Mouse (Mus musculus) intestine, embryonic 14.5 days (tissue): ENCODE results near the gene Mapt. TPM values are rescaled to one million over a fixed set of nuclear protein-coding genes. Genes with fewer than 3 reads are reported as not detected.

ENCODE experiments used
- ATAC-seq: fragments of 200-750 bp; cut with Nextera tagmentation; replicated peaks from 2 replicates; pipeline ENCODE4 v1.8.0; 2017; ENCODE audit warnings: low read depth, moderate number of reproducible peaks, moderate TSS enrichment, moderate library complexity; ENCODE audit not compliant: low FRiP score, low TSS enrichment
- DNase-seq: peaks from one replicate; pipeline ENCODE4 v3.0.0-alpha.2; 2018; ENCODE audit warnings: low spot score
- H3K27ac ChIP-seq: fragments of 300-500 bp; sonication (generic); 2 replicates; pipeline ENCODE4 v1.5.1; 2014; ENCODE audit warnings: low read depth, mild to moderate bottlenecking, control low read depth
- H3K27me3 ChIP-seq: fragments of 300-500 bp; sonication (generic); replicated peaks from 2 replicates; pipeline ENCODE4 v1.6.1; 2014; ENCODE audit warnings: low read length, control low read depth; ENCODE audit not compliant: control insufficient read depth, insufficient read depth
- H3K36me3 ChIP-seq: fragments of 300-500 bp; sonication (generic); 2 replicates; pipeline ENCODE4 v1.6.1; 2014; ENCODE audit warnings: low read length, control low read depth; ENCODE audit not compliant: control insufficient read depth, insufficient read depth
- H3K4me1 ChIP-seq: fragments of 300-500 bp; sonication (generic); replicated peaks from 2 replicates; pipeline ENCODE4 v1.6.1; 2014; ENCODE audit warnings: low read length, control low read depth, mixed read lengths; ENCODE audit not compliant: control insufficient read depth, insufficient read depth
- H3K4me2 ChIP-seq: fragments of 300-500 bp; sonication (generic); 2 replicates; pipeline ENCODE4 v1.6.1; 2014; ENCODE audit warnings: low read length
- H3K4me3 ChIP-seq: fragments of 300-500 bp; sonication (generic); 2 replicates; pipeline ENCODE4 v1.5.1; 2014; ENCODE audit warnings: low read depth, low read length, control low read depth, mixed read lengths
- H3K9ac ChIP-seq: fragments of 300-500 bp; sonication (generic); 2 replicates; pipeline ENCODE4 v1.6.1; 2014; ENCODE audit warnings: mild to moderate bottlenecking, low read length
- H3K9me3 ChIP-seq: fragments of 300-500 bp; sonication (generic); 2 replicates; pipeline ENCODE4 v1.6.1; 2016; ENCODE audit warnings: low read length, control low read depth; ENCODE audit not compliant: control insufficient read depth
- WGBS: fragments of 180-500 bp; shearing (Covaris S2); extraction: QIAGEN DNeasy Blood & Tissue Kit; methylation state at CpG from one replicate; pipeline ENCODE4 v1.1.7; 2014; 5-methylcytosine and 5-hydroxymethylcytosine counted together
- microRNA-seq: library from miRNA; unstranded; fragments of <30 nt; microRNA quantifications from one replicate; pipeline ENCODE4, GENCODE M21; 2016
- polyA plus RNA-seq: library from polyadenylated mRNA; unstranded; fragments of >200 nt; fragmentation: Nextera tagmentation; extraction: Ambion mirVana; gene quantifications from 2 replicates; pipeline ENCODE4 v1.2.1, GENCODE M21; 2014

Mapt gene
- polyA plus RNA-seq, 1 experiment from 2014 or later = 16.8 TPM

DNA sequence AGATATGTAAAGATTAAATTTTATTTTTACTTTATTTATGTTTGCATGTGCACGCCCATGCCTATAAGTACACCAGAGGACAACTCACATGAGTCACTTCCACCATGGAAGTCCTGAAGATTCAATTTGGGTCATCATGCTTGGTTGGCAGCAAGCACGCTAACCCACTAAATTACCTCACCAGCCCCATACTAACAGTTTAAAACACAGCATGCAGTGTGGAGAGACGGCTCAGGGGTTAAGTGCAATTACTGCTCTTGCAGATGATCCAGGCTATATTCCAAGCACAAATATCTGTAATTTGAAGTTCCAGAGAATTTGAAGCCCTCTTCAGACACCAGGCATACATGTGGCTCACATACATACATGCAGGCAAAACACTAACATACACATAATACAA, 145.1 kb downstream of the Mapt start:
- 92% methylated on average over 3 of the region's 3 CpGs for WGBS
- Histone ChIP-seq H3K4me2 (no peak overlapping the region), H3K9me3 (no peaks in the 10 kb centered on the region), H3K27me3 (no peaks in the 10 kb centered on the region), H3K4me3 (no peak overlapping the region), H3K36me3 (peaks cover 37% of the 10 kb centered on the region), H3K9ac (no peak overlapping the region), H3K4me1 (no peaks in the 10 kb centered on the region), H3K27ac (no peak overlapping the region)
- DNase-seq = no peak
- ATAC-seq = no peak

DNA sequence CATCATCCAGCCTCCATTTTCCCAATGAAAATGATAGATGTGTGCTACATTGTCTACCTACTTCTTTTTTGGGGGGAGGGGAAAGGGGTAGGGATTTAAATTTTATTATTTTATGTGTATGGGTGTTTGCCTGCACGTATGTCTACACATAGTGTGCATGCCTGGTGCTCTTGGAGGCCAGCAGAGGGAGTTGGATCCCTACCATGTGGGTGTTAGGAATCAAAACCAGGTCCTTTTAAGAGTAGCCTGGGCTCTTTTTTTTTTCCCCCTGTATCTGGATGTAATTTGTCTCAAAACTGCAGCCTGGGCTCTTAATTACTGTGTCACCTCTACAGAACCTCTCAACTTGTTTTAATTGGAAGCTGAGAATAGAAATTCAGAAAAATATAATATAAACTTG, 148.4 kb downstream of the Mapt start:
- Histone ChIP-seq H3K9ac (no peak overlapping the region), H3K4me3 (no peak overlapping the region), H3K27ac (no peak overlapping the region), H3K9me3 (no peaks in the 10 kb centered on the region), H3K4me2 (no peak overlapping the region), H3K4me1 (no peaks in the 10 kb centered on the region), H3K36me3 (peaks cover 15% of the 10 kb centered on the region), H3K27me3 (no peaks in the 10 kb centered on the region)
- no peak for ATAC-seq
- 85% methylated on average over 1 of the region's 1 CpGs for WGBS
- no peak for DNase-seq

Small RNA genes within 50 kb of the gene (microRNA-seq; reads per million reads assigned to microRNA genes)
- not detected for gene Gm47310

Other genes with a start within 250 kb of the Mapt start
- 0.12 and 0.26 TPM in 2 replicates for gene Crhr1, start 98.5 kb upstream of the Mapt start, polyA plus RNA-seq
- not detected in 2 replicates for gene Sppl2c, start 45.1 kb upstream of the Mapt start, polyA plus RNA-seq
- gene Kansl1, start 237.5 kb downstream of the Mapt start, polyA plus RNA-seq = 26.7 and 27.9 TPM in 2 replicates